Mouse (Mus musculus) testis, postnatal 10 days (tissue): ENCODE data around the gene Serpinb6b.
"Not testable (repeated sequence)": the region's sequence is repeated elsewhere in the genome, so short reads cannot be mapped to it uniquely, and the experiment has no call there.

Experiments used
- DNase-seq: peaks from one replicate; pipeline ENCODE4 v3.0.0; 2021; ENCODE audit warnings: low spot score

Gene Serpinb6b

DNA sequence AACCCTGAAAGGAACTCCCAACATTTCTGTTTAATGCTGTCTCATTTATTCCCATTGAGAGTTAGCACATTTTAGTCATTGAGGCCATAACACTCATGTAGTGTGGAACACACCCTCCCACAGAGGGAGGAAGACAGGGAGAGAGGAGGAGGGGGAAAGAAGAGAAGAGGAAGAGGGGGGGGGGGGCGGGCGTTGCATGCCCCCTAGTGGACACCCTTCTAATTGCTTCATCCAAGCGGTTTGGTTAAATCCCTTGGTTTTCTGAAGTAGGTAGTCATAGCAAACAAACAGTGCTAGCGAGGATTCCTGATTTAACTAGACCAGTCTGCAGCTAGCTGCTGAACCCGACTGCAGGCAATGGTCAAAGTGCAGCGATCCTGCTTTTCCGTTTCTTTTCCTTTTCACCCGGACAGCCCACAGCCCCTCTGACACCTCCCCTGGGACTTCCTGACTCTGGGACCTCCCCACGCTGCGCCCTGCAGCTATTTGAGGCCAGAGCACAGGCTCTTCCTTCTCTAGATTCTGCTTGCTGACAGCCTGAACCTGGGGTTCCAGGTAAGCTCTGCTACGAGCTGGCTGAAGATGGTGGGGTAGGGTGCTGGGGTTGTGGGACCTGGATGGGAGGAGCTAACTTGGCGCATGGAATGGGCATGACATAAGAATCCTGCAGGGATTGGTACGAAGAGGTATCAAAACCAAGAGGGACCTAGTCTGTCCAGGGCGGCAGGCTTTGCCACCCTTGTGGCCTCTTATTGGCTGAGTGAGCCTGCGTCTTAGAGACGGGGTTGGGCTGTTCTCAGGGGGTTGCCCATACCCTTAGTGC is at the start of gene Serpinb6b:
Serpinb6b (plus strand) TSS at position 221 of the 823 bp plus-strand sequence.
- DNase-seq = peak; percentile 50

DNA sequence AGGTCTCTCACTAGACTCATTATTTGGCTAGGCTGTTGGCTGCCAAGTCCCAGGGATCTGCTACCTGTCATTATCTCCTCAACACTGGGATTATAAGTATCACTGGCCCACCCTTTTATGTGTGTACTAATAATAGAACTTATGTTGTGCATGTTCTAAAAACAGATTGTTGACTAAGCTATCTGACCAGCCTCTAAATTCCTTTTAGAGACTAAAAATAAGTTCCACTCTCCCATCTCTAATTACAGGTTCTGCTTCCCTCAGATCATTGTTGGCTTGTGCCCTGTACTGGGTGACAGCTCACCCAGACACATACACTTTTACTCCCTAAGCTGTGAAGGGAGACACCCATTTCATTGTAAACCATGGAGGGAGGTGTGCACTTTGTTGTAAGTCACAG is 42.4 kb upstream of the Serpinb6b start:
- DNase-seq = no peak

DNA sequence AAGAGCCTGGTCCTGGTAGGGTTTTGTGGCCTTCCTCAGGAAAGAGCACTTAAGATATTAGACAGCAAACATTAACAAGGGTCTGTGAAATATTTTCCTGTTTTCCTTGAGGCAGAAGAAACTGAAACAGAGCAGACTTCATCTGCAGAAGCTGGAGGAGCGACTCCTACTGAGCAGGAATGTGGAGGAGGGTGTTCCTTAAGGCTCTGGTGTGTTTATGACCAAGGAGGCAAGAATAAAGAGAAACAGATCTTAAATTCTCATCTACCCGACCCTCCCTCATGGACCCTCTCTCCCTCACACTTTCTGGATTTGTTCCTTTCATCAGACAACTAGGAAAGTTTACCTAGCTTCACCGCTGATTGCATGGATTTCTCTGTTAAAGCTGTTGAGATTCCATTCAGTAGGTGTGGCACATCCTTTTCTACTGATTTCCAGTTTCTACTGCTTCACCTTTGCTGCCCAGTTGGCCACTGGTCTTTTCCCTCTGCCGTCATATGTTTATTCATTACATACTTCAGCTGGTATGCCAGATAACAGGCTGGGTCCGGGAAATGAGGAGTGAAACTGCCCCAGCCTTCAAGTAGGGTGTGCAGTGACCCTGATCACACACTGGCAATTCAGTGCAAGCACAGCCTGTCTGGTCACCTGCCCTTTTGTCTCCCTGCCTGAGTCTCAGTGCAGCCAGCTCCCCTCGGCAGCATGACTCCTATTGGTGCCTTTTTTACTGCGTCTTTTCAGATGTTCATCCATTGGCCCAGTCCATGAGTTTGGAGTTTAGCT is 40.2 kb upstream of the Serpinb6b start:
- no peak for DNase-seq

DNA sequence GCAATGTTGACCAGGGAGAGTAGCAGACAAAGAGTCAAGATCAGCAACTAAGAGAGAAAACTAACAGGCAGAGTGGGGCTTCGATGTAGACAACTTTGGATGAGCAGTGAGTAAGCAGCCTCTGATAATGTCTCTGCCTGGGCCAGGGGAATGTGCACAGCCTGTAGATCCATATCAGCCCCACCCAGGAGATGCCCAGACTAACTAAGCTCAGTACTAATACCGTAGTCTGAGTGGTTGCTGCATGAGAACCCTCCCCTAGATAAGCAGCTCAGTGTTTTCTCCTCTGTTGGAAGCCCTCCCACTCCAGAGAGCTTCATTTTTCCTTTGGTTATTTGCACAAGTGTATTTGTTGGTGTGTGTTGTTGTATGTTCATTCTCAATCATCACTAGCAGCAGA is 38.3 kb upstream of the Serpinb6b start:
- DNase-seq = no peak

DNA sequence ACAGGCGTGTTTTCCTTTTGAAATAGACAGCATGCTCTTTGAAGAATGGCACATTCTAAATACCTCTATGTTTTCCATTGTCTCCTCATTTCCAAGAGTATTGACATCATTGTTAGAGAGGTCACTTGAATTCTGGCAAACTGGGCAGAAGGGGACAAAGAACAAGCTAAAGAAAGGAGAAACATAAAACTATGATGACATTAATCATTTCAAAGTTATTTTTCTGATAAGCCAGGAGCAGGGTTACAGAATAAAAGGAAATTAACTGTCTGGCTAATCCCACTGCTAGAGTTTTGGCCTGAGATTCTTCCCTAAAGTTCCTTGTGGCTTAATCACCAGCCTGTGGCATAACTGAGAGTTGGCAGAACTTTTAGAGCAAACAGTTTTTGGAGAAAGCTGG is 37.8 kb upstream of the Serpinb6b start:
- no peak for DNase-seq

DNA sequence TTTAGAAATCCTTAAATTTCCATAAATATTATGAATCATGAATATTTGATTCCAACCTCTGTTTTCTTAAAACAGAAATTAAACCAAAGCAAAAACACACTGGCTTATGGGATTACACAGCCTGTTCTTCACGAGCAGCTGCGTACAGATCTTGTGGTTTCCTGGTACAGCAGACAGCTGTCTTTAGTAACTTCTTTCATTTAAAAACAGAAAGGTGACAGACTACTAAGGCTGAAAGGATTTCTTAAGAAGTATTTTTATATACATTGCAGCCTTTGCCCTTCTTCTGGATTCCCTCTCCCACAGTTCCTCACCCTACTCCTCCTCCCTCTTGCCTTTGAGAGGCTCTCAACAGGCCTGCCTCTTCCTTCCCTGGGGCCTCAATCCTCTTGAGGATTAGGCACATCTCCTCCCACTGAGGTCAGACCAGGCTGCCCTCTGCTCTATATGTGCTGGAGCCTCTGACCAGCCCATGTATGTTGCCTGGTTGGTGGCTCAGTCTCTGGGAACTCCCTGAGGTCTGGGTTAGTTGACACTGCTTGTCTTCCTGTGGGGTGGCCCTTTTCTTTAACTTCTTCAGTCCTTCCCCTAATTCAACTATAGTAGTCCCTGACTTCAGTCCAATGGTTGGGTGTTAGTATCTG is 35.8 kb upstream of the Serpinb6b start:
- DNase-seq = no peak

DNA sequence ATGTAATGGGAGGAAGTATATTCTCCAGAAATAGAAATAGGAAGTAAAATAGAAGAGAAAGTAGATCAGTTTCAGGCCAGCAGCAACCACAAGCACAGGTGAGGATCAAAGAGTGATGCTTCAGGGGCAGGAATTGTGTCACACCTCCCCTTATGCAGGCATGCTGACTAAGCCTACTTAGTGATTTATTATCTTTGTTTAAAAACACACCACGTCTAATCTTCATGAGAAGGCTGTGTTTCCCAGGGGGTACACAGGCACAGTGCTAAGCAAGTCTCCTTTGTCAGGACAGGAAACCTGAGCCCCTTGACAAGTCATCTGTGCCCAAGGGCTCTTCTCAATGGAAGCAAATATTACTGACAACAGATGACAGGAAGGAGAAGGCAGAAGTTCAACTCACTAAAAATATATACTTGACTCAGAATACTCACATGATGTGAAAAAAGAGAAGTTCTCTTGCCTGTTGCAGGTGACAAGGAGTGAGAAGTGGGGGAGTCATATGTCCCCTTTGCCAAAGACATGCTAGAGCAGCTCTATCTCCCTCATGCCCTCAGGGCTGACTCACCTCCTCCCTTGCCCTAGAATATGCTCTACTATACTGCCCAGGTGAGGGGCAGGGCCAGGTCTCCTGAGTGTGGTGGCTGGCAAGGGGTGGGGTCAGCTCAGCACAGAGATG is 30.2 kb upstream of the Serpinb6b start:
- DNase-seq = no peak

DNA sequence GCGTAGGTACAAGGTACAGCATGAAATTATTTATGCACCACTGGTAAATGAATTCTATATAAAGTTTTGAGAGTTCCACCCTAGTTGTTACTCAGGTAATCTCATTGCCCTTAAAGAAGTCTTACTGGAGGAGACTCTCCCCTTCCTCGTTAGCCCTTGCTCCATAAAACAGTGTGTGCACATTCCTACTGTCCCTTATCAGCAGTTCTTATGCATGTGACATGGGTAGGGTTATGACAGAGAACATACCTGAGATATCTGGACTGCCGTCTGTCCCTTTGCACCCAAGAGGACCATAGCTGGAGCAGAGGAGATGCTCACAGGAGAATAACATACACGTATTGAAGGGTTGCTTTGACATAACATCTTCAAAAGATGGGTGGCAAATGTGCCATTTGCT is 26.7 kb upstream of the Serpinb6b start:
- not testable (repeated sequence) for DNase-seq

DNA sequence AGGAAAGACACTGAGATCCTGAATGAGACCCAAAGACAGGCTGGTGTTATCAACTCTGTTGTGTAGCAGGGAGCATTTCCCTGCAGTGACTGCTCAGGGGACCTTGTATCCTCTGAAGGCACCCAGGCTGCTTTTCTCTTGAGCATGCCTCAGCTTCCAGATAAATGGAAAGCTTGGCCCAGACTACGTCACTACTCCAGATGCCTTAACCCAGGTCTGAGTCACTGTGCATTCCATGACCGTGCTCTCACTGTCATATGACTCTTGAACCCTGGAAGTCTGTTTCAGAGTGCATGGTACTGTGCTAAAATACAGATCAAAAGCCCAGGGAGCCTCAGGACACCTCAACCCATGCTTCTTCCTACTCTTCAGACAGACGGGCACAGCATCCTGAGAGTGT is 25.8 kb upstream of the Serpinb6b start:
- not testable (repeated sequence) for DNase-seq

DNA sequence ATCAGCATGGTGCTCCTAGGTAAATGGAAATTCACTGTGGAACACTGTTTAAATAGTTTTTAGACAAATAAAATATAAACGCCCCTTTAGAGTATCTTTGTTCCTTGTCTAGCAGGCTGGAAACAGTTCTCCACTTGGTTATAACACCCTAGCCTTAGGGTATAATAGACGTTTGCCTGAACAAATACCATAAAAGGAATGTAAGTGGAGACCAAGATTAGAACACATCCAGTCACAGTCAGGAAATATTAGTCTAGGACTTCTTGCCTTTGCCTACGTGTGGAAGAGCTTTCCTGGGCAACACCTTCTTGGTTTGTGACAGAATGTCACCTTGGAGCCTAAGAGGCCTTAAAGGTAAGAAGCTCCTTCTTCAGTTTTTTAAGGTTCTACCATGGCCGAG is 8.5 kb upstream of the Serpinb6b start:
- DNase-seq = no peak

DNA sequence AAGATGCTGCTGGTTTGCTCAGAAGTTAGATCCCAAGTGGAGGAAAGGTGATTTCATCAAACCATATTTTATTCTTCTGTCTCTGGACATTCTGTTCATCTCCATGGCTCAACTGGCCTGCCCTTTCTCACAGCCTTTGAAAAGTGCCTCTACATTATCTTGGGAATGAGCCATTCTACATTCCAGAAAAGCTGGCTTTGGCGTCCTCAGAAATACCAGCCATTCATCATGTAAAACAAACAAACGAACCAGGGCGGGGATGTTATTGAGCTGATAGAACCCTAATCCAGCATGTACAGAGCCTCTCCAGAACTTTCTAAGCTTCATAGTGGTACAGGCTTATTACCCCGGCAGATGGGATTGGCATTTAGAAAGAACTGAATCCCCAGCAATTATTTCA is 7.1 kb upstream of the Serpinb6b start:
- DNase-seq = no peak

DNA sequence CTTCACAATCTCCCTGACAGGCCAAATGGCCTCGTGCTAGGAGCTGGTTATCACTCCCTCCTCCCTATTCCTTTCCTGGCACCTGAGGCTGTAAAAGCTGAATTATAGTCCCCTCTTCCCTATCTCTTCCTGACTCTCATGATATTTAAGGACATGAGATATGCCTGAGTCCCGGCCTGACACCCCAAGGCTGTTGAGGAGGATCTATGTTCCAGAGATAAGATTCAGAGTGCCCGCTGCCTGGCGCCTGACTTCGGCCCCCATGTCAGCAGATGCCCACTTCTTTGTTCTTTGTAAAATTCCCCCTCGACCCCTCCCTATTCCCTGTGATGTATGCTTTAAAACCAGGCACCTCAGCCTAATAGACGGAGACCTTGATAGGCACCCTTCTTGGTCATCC is 6.5 kb upstream of the Serpinb6b start:
- DNase-seq = not testable (repeated sequence)

DNA sequence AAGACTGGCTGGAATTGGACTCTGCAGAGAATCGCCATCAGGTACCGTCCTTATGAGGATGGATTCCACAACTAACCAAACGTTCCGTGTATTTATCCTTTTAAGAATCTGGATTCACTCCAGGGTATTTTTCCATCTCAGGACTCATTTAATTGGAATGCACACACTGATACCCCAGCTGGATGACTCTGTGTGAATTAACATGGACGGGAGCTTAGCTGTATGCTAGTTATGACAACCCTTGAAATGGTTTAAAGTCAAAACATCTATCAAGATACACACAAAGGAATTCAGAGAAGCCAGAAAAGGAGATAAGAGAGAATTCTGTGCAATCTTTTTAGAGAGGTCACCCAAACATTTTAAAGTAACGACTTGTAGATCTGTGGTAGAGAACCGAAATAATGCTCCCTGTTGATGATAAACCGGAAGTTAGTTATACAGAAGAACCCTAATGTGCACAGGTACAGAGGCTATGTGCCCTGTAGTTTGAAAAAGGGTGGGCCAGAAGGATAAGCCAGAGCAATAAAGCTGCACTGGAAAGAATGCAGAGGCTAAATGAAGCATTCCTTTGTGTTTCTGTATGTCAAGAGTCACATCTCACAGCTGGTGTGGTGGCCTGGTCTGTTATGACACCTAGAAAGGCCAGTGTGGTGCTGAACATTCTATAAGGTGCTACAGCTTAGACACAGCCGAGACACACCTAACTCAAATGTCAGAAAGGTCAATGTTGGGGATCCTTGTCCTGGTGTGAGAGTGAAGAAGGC is 837 bp upstream of the Serpinb6b start:
- no peak for DNase-seq

DNA sequence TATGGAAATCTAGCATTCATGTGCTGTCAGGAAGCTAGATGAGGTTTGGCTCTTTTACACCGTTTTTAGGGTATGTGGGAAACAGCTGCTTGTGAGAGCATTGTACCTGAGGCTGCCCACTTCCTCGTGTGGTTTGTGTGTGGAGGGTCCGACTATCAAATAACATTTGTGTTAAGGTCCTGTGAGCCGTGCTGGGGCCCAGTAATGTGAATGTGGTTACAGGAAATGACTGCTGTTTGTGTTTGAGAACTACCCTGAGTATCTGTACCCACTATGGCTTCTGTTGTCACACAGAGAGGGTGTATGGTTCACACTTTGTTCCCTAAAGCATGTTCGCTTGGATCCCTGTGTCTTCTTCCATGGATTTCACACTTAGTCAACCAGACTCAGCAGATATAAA is 1.1 kb downstream of the Serpinb6b start:
- no peak for DNase-seq

DNA sequence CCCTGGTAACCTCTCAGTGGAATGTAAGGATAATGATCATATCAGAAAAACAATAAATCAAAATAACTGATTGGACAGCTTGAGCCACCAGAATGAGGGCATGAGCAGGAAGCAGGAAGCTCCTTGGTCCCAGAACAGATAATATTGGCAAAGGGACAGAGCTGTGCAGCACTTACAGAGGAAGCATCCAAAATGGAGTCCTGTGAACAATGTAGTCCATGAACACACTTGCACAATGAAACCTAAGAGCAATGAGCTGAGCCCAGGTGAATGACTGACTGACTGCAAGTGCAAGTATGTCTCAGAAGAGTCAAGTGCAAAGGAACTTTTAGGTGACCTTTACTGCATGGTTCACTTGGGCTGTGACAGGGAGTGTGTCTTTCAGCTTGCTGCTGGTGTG is 2.2 kb downstream of the Serpinb6b start:
- DNase-seq = no peak

DNA sequence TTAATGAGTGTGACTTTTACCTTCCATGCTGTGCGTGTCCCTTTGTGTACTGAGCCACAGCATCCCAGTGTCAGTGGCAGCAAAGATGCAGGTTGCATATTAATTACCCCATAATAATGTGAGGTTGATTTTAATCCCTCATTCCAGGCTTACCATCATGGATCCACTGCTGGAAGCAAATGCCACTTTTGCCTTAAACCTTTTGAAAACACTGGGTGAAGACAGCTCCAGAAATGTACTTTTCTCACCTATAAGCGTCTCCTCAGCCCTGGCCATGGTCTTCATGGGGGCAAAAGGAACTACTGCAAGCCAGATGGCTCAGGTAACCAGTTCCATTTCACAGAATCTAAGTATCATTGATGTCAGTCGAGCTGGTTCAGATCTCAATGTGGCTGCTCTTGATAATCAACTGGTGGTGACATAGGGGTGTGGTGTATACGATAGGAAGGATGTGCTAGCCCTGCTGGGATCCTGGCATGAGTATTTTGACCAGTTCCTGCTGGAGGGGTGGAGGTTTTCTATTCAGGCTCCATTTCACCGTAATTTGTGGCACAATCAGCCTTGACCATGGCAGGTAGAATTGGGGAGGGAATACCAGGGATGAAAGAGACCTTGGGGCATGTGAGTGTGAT is 3.5 kb downstream of the Serpinb6b start:
- DNase-seq = no peak

DNA sequence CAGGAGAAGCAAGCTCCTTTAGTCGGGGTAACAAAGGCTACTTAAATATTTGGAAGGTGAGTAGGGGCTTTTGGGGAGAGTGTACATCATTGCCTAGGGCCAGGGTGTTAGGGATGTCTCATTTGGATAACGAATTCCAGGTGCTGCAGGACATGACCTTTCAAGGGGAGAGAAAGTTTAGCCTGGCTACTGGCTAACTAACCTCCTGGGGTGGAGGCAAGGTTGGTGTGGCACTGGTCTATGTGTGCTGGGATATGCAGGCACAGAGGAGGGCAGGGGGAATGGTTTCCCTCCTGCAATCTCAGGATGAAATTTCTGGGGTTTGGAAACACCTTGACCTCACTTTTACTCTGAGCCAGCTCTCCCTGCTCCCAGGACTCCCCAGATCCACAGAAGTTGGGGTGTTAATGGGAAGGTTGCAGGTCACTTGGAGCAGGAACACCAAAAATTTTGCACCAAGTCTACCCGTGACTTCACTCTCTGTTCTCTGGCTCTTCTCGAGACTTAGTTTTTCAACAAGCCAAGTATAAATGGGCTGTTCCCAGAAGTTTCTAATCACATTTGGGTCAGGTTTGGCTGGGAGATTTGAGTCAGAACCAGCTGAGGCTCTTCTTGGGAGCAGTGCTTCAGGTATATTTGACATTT is 4.1 kb downstream of the Serpinb6b start:
- no peak for DNase-seq

DNA sequence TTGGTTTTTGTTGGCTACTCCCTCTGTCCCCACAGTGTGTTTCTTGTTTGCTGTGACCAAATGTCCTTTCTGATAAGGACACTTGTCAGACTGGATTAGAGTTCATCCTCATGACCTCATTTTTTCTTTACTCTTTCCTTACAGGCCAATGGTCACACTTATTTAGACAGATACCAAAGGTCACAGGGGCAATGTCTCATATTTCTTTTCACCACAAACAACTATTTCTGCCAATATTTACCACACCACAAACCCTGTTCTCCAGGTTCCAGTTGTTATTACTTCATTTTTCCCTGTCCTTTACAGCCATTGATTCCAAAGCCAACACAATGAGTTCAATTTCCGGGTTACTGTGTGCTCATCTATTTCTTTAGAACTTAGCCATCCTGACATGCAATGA is 4.6 kb downstream of the Serpinb6b start:
- no peak for DNase-seq

DNA sequence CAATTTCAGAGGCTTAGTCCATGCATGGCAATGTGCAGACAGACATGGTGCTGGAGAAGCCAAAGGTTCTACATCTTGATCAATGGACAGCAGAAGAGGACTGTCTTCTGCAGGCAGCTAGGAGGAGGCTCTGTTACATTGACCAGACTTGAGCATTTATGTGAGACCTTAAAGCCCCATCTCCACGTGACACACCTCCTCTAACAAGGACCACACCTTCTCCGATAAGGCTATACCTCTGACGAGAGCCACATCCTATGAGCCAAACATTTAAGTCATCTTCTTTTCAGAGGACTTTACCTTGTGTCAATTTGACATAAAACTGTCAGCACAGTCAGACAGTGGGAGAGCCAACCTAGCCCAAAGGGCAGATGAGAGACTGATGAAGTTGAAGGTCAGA is 5.8 kb downstream of the Serpinb6b start:
- DNase-seq = no peak

DNA sequence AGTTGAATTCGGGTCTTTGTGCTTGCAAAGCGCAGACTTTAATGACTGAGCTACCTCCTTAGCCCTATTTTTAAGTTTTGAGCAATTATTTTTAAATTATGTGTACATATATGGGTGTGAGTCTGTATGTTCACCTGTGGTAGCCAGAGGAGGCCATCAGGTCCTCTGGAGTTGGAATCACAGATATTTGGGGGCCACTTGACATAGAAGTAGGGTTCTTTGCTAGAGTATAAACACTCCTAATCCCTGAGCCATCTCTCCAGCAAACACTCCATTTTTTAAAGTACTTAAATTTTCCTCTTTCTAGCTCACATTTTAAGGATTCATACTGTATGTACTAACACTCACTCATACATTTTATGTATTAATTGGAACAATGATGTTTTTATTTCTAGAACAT is 9.3 kb downstream of the Serpinb6b start:
- no peak for DNase-seq
